Mouse (Mus musculus): ENCODE measurements around the gene B3gnt3.

- TF ChIP-seq POLR2A (IDR thresholded peaks at IDR 0.05; ENCODE audit: low read depth, low read length) (no peak), CTCF (conservative IDR thresholded peaks at IDR 0.05; ENCODE audit: insufficient read depth, insufficient read length, low read depth, low read length) (no peak)
Observed at GRCm38 (mm10) chr8:71658515-71659049, 43.0 kb downstream of the B3gnt3 start.
